Mouse (Mus musculus): ENCODE measurements around the gene Exoc3l. TPM values are rescaled to one million over a fixed set of nuclear protein-coding genes. Genes with fewer than 3 reads are reported as not detected.

The Exoc3l gene
- total and polyA plus RNA-seq, 3 experiments: 4.4 to 10.9 (median 7.5) TPM

DNA sequence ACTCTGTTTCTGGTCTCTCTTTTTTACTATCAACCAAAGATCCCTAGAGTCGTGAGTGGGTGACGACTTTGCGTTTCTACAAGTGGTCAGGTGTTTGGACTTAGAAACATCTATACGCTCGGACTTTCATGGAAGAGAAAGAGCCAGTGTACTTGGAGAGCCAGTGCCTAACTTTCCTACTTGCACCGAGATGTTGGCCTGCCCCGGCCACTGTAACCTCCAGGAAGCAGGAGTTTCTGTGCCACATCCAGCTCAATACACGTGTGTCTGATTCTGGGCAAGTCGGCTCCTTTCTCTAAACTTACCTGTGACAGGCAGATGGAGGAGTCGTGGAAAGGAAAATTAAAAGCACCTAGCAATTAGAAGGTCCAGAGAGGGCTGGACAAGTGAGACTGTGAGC, 20.1 kb downstream of the Exoc3l start, which contains the start of gene Nol3:
Nol3 (plus strand) TSS at position 301 of the 400 bp plus-strand sequence.
- no peak within 1 kb of the TSS for H3K27ac ChIP-seq (ENCODE audit: insufficient read depth, low read depth)
- in situ Hi-C loops (cut with MboI; ENCODE audit: low pct_ligation_motif_present, low pct_unique_long_range_greater_than_20kb, low sequenced_read_pairs): no loop called here
- TF ChIP-seq MAZ (IDR thresholded peaks at IDR 0.05; ENCODE audit: low read depth, low read length) (no peak), CHD1 (IDR thresholded peaks at IDR 0.05; ENCODE audit: low read depth, low read length) (no peak), EP300 (IDR thresholded peaks at IDR 0.05; ENCODE audit: low read length) (no peak), MAX (IDR thresholded peaks at IDR 0.05; ENCODE audit: low read length) (no peak), POLR2A (IDR thresholded peaks at IDR 0.05; ENCODE audit: low read depth, low read length) (no peak), NELFE (IDR thresholded peaks at IDR 0.05; ENCODE audit: low read depth, low read length) (no peak), HCFC1 (IDR thresholded peaks at IDR 0.05; ENCODE audit: low read depth, low read length) (no peak), ZKSCAN1 (IDR thresholded peaks at IDR 0.05; ENCODE audit: borderline replicate concordance, low read depth, low read length) (no peak), CTCF (conservative IDR thresholded peaks at IDR 0.05 in 1 of 2, IDR thresholded peaks at IDR 0.05 in 1 of 2; ENCODE audit: low read depth in 2 of 2, low read length in 2 of 2) (no peak), SMC3 (IDR thresholded peaks at IDR 0.05; ENCODE audit: low read depth, low read length) (no peak), TCF12 (IDR thresholded peaks at IDR 0.05; ENCODE audit: low read depth, low read length) (no peak), PAX5 (IDR thresholded peaks at IDR 0.05; ENCODE audit: low read length) (no peak), MYC (IDR thresholded peaks at IDR 0.05; ENCODE audit: low read depth, low read length) (no peak), JUN (IDR thresholded peaks at IDR 0.05; ENCODE audit: insufficient read depth, low read depth, low read length) (no peak), UBTF (IDR thresholded peaks at IDR 0.05; ENCODE audit: low read depth, low read length) (no peak)
- H3K4me1 ChIP-seq (ENCODE audit: control insufficient read depth in 1 of 2, insufficient read depth in 2 of 2): peaks cover 0 to 2% of the 10 kb centered on the region in 2 experiments; a peak in 1 of 4 replicates
- no peak within 1 kb of the TSS for H3K4me3 ChIP-seq (replicated peaks in 1 of 3; ENCODE audit: low read depth in 2 of 3, low read length in 2 of 3, poor library complexity in 1 of 3)
- no peaks in the 10 kb centered on the region for H3K79me2 ChIP-seq (replicated peaks; ENCODE audit: control insufficient read depth, extremely low read depth, insufficient read depth, poor library complexity, severe bottlenecking)
- H3K4me2 ChIP-seq (ENCODE audit: insufficient read depth, low read depth, poor library complexity, severe bottlenecking): no peak within 1 kb of the TSS
- dilution Hi-C loops (cut with MboI; ENCODE audit: extremely low pct_ligation_motif_present, extremely low pct_unique_long_range_greater_than_20kb, low sequenced_read_pairs): no loop called here
- no peaks in the 10 kb centered on the region for H3K27me3 ChIP-seq (replicated peaks)
- no peaks in the 10 kb centered on the region for H3K9me3 ChIP-seq (replicated peaks; ENCODE audit: low read length)
- H3K36me3 ChIP-seq (replicated peaks in 1 of 2; ENCODE audit: control insufficient read depth in 1 of 2, insufficient read depth in 1 of 2, low read length in 1 of 2): peaks cover 0 to 28% of the 10 kb centered on the region in 2 experiments
- DNase-seq (ENCODE audit: extremely low read depth): no peak
- H3K9ac ChIP-seq (ENCODE audit: insufficient read depth, low read depth): no peak within 1 kb of the TSS

- H3K36me3 ChIP-seq (replicated peaks in 1 of 2; ENCODE audit: control insufficient read depth in 1 of 2, insufficient read depth in 1 of 2, low read length in 1 of 2): peaks cover 0 to 28% of the 10 kb centered on the region in 2 experiments
- no peaks in the 10 kb centered on the region for H3K9me3 ChIP-seq (replicated peaks; ENCODE audit: low read length)
- no peak overlapping the region for H3K9ac ChIP-seq (ENCODE audit: insufficient read depth, low read depth)
- DNase-seq (ENCODE audit: extremely low read depth): no peak
- H3K4me3 ChIP-seq (replicated peaks in 1 of 3; ENCODE audit: low read depth in 2 of 3, low read length in 2 of 3, poor library complexity in 1 of 3): no peak overlapping the region
- no peak overlapping the region for H3K27ac ChIP-seq (ENCODE audit: insufficient read depth, low read depth)
- H3K4me1 ChIP-seq (ENCODE audit: control insufficient read depth in 1 of 2, insufficient read depth in 2 of 2): peaks cover 0 to 2% of the 10 kb centered on the region in 2 experiments; a peak in 1 of 4 replicates
- TF ChIP-seq ZC3H11A (IDR thresholded peaks at IDR 0.05; ENCODE audit: low read depth, low read length): no peak
- no peak for TF ChIP-seq NRF1 (IDR thresholded peaks at IDR 0.05; ENCODE audit: low read depth, low read length)
- no peak for TF ChIP-seq USF2 (conservative IDR thresholded peaks at IDR 0.05; ENCODE audit: low read depth, low read length)
- TF ChIP-seq JUND (conservative IDR thresholded peaks at IDR 0.05; ENCODE audit: low read depth, low read length): no peak
- TF ChIP-seq NELFE (IDR thresholded peaks at IDR 0.05; ENCODE audit: low read depth, low read length): no peak
- no peak for TF ChIP-seq SMC3 (IDR thresholded peaks at IDR 0.05; ENCODE audit: low read depth, low read length)
- no peak for TF ChIP-seq GABPA (IDR thresholded peaks at IDR 0.05; ENCODE audit: insufficient replicate concordance, low read depth, low read length)
- dilution Hi-C loops (cut with MboI; ENCODE audit: extremely low pct_ligation_motif_present, extremely low pct_unique_long_range_greater_than_20kb, low sequenced_read_pairs): no loop called here
- H3K4me2 ChIP-seq (ENCODE audit: insufficient read depth, low read depth, poor library complexity, severe bottlenecking): no peak overlapping the region
- no peaks in the 10 kb centered on the region for H3K79me2 ChIP-seq (replicated peaks; ENCODE audit: control insufficient read depth, extremely low read depth, insufficient read depth, poor library complexity, severe bottlenecking)
- in situ Hi-C loops (cut with MboI; ENCODE audit: low pct_ligation_motif_present, low pct_unique_long_range_greater_than_20kb, low sequenced_read_pairs): no loop called here
- no peaks in the 10 kb centered on the region for H3K27me3 ChIP-seq (replicated peaks)
These were observed 20.5 kb downstream of the Exoc3l start for GRCm38 (mm10) chr8:105275387-105275786.

Data from CH12.LX (cell line).